Mouse (Mus musculus) c-Kit-negative CD71-positive TER-119-positive erythroid progenitor cells, embryonic 14.5 days (primary cell): Measurements from ENCODE around the gene 2610002M06Rik.

ENCODE experiments used
- DNase-seq: peaks from one replicate; pipeline ENCODE4 v3.0.0-alpha.2; 2013; ENCODE audit warnings: low read depth, low spot score

The 2610002M06Rik gene

GRCm38 (mm10) chrX:107816218-107816554 lies at the start of gene 2610002M06Rik:
TSS of gene 2610002M06Rik (minus strand) at chrX:107816334.
- peak; percentile 65 for DNase-seq

- no peak for DNase-seq
Measured at GRCm38 (mm10) chrX:107858165-107858564, 42.0 kb upstream of the 2610002M06Rik start.

- DNase-seq = no peak
Measured at GRCm38 (mm10) chrX:107816726-107817125, 592 bp upstream of the 2610002M06Rik start.

- DNase-seq = peak; percentile 9
Measured at GRCm38 (mm10) chrX:107815502-107816217, 474 bp downstream of the 2610002M06Rik start.

- DNase-seq = no peak
Measured at GRCm38 (mm10) chrX:107812120-107812519, 4.0 kb downstream of the 2610002M06Rik start.

- DNase-seq = no peak
Measured at GRCm38 (mm10) chrX:107796919-107797318, 19.2 kb downstream of the 2610002M06Rik start.

GRCm38 (mm10) chrX:107795785-107796184 lies 20.3 kb downstream of the 2610002M06Rik start:
- no peak for DNase-seq

GRCm38 (mm10) chrX:107792290-107792689 lies 23.8 kb downstream of the 2610002M06Rik start, which contains the start of gene Tent5d:
TSS of gene Tent5d (plus strand) at chrX:107792590.
- no peak for DNase-seq

- no peak for DNase-seq
Measured at GRCm38 (mm10) chrX:107790750-107791493, 25.2 kb downstream of the 2610002M06Rik start.

GRCm38 (mm10) chrX:107790136-107790535 lies 26.0 kb downstream of the 2610002M06Rik start:
- no peak for DNase-seq

- DNase-seq = no peak
Measured at GRCm38 (mm10) chrX:107767896-107768295, 48.2 kb downstream of the 2610002M06Rik start.
